Mouse (Mus musculus) erythroid progenitor cell, adult 5-6 weeks (primary cell): Measurements from ENCODE around the gene Cyp2d9. TPM values are rescaled to one million over a fixed set of nuclear protein-coding genes. Genes with fewer than 3 reads are reported as not detected.
A peak's percentile ranks its signal among the peaks of the same experiment; 100 is the strongest.
"Not testable (repeated sequence)": the region's sequence is repeated elsewhere in the genome, so short reads cannot be mapped to it uniquely, and the experiment has no call there.

Experiments
- ATAC-seq: replicated peaks from 2 replicates; pipeline ENCODE4 v1.8.0; 2016; ENCODE audit warnings: moderate number of reproducible peaks, mild to moderate bottlenecking, moderate TSS enrichment, inconsistent platforms; ENCODE audit not compliant: poor library complexity, low FRiP score, severe bottlenecking
- total RNA-seq, 2 experiments: library from RNA; stranded (forward) in 1 of 2; stranded (reverse) in 1 of 2; fragments of 150-400 nt in 1 of 2; fragments of 186-747, 209-891 nt in 1 of 2; gene quantifications; 2 replicates each; pipeline versions ENCODE4 v1.2.3 to v1.2.4; 2015 to 2017; ENCODE audit warnings: low replicate concordance in 2 of 2

Cyp2d9 gene
- not detected in 2 replicates for total RNA-seq (2015; ENCODE audit: low replicate concordance)
- total RNA-seq (2017; ENCODE audit: low replicate concordance): not detected in 2 replicates

- no peak for ATAC-seq
Observed at GRCm38 (mm10) chr15:82433137-82433536, at the start of gene Cyp2d9. TSS of gene Cyp2d9 (plus strand) at chr15:82433437.

GRCm38 (mm10) chr15:82385729-82386128 is 47.5 kb upstream of the Cyp2d9 start:
- ATAC-seq: no peak

GRCm38 (mm10) chr15:82389916-82390315 is 43.3 kb upstream of the Cyp2d9 start:
- ATAC-seq: not testable (repeated sequence)

- not testable (repeated sequence) for ATAC-seq
Observed at GRCm38 (mm10) chr15:82393922-82394321, 39.3 kb upstream of the Cyp2d9 start, which contains the start of gene Cyp2d11. TSS of gene Cyp2d11 (minus strand) at chr15:82394022.

- ATAC-seq: not testable (repeated sequence)
Observed at GRCm38 (mm10) chr15:82395955-82396354, 37.3 kb upstream of the Cyp2d9 start.

GRCm38 (mm10) chr15:82401516-82401915 is 31.7 kb upstream of the Cyp2d9 start:
- no peak for ATAC-seq

GRCm38 (mm10) chr15:82402106-82402505 is 31.1 kb upstream of the Cyp2d9 start:
- ATAC-seq: no peak

GRCm38 (mm10) chr15:82402741-82403140 is 30.5 kb upstream of the Cyp2d9 start:
- no peak for ATAC-seq

GRCm38 (mm10) chr15:82403606-82404005 is 29.6 kb upstream of the Cyp2d9 start:
- no peak for ATAC-seq

- no peak for ATAC-seq
Observed at GRCm38 (mm10) chr15:82404163-82404562, 29.1 kb upstream of the Cyp2d9 start.

- ATAC-seq: no peak
Observed at GRCm38 (mm10) chr15:82406981-82407380, 26.3 kb upstream of the Cyp2d9 start, which contains the start of gene Cyp2d10. TSS of gene Cyp2d10 (minus strand) at chr15:82407195.

- ATAC-seq: no peak
Observed at GRCm38 (mm10) chr15:82407536-82407935, 25.7 kb upstream of the Cyp2d9 start.

- ATAC-seq: peak; percentile 77
Observed at GRCm38 (mm10) chr15:82416797-82417789, 16.1 kb upstream of the Cyp2d9 start.

- ATAC-seq: no peak
Observed at GRCm38 (mm10) chr15:82418616-82419015, 14.6 kb upstream of the Cyp2d9 start.

GRCm38 (mm10) chr15:82422935-82423334 is 10.3 kb upstream of the Cyp2d9 start:
- ATAC-seq: no peak

GRCm38 (mm10) chr15:82423471-82423870 is 9.8 kb upstream of the Cyp2d9 start:
- ATAC-seq: no peak

- ATAC-seq: no peak
Observed at GRCm38 (mm10) chr15:82433621-82434020, 384 bp downstream of the Cyp2d9 start.

- ATAC-seq: no peak
Observed at GRCm38 (mm10) chr15:82434541-82434940, 1.3 kb downstream of the Cyp2d9 start.

- no peak for ATAC-seq
Observed at GRCm38 (mm10) chr15:82435011-82435410, 1.8 kb downstream of the Cyp2d9 start.

- no peak for ATAC-seq
Observed at GRCm38 (mm10) chr15:82435606-82436005, 2.4 kb downstream of the Cyp2d9 start.
